Mouse (Mus musculus) fibroblast of lung, adult 2 months (primary cell): Measurements from ENCODE around the gene Pde2a.
"Not testable (repeated sequence)": the region's sequence is repeated elsewhere in the genome, so short reads cannot be mapped to it uniquely, and the experiment has no call there.

ENCODE experiments used
- DNase-seq: peaks from one replicate; pipeline ENCODE4 v3.0.0-alpha.2; 2011; ENCODE audit warnings: low read depth

Gene Pde2a

DNA sequence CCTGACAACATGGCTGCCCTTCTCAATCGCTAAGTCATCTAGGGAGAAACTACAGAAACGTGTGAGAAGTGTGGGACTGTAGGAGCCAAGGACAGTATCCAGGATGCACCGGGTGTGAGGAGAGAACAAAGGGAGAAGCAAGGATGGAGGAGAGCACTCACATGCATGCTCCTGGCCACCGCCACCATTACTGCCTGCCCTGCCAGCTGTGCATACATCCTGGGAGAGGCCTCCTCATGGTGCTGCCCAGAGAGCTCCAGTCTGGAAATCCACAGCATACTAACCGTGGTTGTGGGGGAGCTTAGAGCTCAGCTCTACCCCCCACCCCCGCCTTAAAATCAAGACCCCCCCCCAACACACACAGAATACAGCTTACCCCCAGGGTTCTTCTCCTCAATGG is 93.3 kb downstream of the Pde2a start:
- DNase-seq, result no peak

DNA sequence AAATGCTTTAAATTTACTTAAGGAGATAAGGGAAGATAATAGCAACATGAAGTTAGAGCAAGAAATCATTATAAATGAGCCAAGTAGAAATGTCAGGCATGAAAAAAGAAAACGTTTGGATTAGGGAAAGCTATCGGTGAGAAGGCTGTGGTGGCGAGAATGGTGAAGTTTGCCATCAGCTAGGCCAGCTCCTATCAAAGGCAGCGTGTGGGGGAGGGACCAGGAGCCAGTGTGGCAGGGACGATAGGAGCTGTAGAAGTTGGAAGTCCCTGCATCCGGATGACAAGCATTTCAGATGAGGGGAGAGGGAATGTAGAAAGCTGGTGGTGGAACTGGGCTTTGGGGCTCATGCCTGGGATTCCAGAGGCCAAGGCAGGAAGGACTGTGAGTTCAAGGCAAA is 93.8 kb downstream of the Pde2a start:
- DNase-seq, result no peak

DNA sequence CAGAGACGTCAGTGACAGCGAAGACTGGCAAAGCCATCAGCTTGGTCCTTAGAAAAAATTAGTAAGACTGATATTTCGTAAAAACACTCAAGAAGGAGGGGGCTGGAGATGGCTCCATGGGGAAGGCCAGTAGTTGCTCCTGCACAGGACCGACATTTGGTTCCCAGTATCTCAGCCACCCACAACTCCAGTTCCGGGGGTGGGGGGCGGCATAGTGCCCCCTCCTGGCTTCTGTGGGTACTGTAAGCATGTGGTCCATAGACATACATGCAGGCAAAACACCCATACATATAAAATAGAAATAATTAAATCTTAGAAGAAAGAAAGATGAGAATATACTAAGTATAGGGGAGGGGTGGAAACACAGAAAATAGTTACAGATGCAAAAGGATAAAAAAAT is 95.0 kb downstream of the Pde2a start:
- DNase-seq, result no peak

DNA sequence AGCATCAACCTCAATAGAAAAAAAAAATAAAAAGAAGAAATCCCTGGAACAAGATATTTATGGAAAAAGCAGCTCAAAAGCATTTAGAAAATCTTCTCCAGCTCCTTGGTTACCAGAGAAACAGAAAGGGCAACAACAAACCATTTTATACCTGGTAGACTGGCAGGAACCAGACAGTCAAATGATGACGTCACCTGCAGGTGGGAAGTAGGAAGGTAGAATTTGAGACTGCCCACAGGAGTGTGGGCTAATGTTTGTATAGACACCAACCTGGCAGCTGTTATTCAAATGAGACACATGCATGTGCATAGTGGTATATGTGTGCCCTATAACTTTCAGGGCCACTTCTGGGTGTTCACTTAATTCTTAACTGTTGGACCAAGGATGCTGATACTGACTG is 100.2 kb downstream of the Pde2a start:
- no peak for DNase-seq

DNA sequence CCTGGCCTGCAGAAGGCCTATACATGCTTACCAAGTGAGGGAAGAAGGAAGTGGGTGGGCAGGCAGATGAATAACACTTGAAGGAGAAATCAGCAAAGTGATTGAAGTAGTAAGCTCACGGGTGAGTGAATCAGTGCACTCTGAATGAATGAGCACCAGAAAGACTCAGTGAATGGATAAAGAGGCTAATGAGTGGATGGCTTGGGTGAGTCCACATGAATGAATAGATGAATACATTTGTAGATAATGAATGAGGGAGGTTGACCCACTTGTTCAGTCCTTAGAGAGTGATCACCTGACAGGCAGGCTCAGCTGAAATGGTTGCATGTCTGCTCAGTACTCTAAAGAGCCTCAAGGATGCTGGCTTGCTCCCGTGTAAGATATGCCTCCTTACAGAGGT is 101.7 kb downstream of the Pde2a start:
- no peak for DNase-seq

DNA sequence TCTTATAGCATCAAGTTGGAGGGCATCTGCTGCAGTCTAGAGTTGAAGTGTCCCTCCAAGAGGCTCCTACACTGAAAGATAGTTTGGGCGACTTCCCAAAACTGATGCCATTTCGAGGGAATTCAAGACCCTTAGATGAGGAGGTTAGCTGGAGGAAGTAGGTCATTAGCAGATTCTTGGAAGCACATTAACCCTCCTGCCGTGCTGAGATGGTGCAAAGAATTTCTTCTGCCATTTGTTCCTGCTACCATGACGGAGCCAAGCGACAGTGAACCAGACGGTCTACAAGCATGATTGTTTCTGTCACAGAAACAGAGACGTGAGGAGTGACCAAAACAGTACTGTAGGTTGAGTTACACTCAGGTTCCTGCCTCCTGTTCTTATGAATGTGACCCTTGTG is 105.0 kb downstream of the Pde2a start:
- no peak for DNase-seq

DNA sequence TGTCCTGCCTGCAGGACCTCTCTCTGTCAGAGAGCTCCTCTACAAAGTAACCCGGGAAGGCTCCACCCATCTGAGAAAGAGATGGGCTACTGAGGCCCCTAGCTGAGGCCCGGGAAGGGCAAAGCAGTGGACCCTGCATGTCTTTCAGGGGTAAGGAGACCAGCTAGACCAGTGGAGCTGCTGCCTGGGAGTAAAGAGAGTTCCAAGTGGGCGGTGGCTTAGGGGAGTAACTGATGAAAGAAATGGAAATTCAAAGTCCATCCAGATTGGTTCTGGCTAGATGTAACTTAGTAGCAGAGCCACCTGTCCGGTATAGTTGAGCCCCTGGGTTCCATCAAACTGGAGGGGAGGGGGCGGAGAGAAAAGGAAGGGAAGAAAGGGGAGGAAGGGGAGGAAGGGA is 112.9 kb downstream of the Pde2a start:
- DNase-seq, result no peak

DNA sequence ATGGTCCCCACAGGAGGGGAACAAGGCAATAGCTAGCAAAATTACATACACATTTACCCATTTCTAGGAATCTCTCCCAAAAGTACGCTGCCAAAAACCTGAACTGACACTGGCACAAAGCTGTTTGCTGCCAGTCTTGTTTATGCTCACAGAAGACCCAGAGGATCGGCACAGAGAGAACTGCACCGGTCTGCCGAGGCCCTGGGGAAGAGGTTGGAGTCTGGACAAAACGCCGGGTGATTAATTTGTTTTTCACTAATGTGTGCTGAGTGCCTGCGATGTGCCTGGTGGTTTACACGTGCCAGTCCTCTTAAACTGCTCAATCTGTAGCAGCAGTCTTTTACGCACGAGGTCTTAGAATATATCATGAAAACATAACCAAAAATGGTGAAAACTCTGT is 113.6 kb downstream of the Pde2a start:
- DNase-seq, result no peak

DNA sequence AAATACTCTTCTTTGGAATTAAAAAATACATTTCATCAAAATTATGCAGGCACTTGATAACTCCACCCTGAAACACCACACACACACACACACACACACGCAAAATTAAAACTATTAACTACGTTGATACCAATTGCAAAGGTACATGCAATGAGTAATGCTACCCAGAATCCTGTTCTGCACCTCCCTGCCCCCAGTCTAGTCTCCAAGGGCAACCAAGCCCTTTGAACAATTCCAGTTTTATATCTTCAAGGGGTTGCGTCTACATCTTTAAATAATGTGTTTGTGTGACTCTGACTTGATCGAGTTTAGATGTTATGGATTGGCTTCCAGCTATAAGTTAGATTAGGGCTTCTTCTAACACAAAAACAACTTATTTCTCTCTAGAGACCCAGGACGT is 114.0 kb downstream of the Pde2a start:
- DNase-seq, result no peak

DNA sequence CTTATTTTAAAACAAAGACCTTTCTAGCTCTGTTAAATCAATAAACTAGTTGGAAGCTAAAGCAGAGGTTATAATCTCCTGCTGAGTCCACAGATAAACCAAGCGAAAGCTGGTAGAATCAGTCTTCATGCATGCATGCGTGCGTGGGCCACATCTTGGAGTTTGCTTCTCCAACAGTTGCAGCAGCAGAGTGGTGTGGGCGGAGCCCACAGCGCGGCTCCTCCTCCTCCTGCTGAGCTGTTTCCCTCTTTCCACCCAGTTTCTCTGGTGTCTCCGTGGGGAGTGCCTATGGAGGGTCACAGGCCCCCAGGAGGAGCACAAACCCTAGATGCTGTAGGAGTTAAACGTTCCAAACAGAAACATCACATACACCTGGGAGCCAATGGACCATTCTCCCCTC is 116.0 kb downstream of the Pde2a start:
- DNase-seq, result no peak

DNA sequence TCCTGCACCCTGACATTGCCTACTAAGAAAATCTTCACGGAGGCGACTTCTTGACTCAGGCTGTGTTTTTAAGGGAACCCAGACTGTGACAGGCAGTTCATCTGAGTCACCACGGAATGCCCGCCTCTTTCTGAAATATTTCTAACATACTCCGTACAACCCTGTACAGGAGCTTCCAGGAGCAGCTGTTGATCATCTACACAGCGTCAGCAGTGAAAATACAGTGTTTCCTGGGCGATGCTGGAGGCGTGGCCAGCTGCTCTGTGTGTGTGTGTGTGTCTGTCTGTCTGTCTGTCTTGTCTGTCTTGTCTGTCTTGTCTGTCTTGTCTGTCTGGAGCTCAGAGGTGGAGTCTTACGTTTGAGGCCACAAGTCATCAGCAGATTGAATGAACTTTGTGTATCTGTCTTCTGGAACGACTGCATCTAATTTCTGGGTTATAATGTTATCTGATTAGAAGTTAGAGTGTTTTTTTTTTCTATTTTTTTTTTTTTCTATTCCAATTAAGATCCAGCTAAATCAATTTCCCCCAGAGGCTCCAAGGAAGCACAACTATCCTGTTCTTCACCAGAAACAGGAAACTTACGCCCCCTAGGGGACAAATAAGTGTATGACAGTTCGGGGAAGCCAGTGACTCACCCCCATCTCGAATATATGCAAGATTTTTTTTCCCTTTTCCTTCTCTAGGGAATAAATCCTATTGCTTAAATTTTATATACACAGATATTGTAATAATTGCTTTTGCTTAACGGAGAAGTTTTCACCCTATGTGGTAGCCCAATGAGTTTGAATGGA is 116.8 kb downstream of the Pde2a start:
- DNase-seq, result no peak

DNA sequence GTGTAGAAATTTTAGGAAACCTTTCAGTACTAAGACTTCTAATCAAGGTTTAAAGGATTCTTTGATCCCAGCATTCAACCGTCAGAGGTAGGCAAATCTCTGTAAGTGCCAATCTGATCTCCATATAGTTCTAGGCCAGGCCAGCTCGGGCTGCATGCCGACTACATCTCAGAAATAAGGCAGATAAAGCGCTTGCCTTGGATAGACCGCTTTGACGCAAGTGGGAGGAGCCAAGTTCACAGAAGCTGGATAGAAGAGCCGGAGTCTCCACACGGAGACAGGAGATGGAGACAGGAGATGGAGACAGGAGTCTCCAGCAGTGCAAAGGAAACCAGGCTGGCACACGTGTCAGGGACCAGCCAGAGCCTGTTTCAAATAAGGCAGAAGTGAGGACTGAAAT is 118.3 kb downstream of the Pde2a start:
- no peak for DNase-seq

DNA sequence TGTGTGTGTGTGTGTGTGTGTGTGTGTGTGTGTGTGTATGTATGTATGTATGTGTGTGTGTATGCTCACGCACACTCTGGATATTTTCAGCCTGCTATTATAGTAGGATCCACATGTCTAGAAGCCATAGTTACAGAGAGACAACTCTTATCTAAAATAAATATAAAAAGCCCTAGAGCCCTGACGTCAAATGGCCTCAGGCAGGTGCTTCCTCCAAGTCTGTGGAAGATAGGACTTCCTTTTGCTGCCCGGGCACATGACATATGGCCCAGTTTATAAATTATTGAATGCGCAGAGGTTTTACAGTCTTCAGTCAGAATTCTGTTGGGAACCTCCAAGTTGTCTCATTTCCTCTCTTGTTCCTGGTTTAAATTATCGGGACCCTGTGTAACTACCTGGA is 119.2 kb downstream of the Pde2a start:
- DNase-seq, result no peak

DNA sequence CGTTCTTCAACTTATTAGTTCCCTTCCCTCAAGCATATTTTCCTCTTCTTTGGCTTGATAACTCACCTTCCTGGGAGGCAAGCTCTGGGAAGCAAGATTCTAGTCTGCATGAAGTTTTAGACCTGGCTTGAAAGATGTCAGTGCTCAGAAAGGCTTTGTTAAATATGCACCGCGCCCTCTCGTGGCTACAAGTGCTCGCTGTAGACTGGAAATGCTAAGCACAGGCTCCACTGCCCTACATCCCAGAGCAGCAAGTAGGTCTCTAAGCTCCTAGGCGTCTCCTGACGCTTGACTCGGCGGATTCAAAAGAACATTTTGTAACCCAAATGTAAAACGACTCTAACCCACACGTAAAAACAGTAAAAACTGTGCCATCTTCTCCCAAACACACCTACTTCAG is 119.6 kb downstream of the Pde2a start:
- DNase-seq, result peak; percentile 44

DNA sequence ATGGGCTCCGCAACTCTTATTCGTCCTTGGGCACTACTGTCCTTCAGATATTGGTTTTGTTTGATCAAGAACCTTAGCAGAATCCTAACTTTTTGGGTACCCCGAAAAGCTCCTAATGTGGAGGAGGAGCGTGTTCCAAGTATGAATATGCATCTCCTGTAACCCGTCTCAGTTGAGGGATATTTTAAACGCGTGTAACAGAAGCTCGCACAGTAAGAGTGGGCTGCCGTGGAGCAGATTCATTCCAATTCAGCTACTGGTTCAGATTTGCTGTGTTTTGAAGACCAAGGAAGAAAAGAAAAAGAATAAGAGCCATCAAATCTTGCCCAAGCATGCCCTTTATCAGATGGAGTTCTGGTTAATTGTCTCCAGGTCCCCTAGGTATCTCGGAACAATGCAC is 120.2 kb downstream of the Pde2a start:
- no peak for DNase-seq

DNA sequence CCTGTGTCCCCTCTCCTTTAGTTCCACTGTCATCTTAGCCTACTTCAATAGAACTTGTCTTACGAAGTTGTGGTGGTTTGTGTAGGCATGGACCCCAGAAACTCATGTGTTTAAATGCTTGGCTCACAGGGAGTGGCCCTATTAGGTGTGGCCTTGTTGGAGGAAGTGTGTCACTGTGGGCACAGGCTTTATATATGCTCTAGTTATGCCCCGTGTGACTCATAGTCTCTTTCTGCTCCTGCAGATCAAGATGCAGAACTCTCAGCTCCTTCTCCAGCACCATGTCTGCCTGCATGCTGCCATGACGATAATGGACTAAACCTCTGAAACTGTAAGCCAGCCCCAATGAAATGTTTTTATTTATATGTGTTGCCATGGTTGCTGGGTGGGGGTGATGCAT is 126.2 kb downstream of the Pde2a start:
- no peak for DNase-seq

DNA sequence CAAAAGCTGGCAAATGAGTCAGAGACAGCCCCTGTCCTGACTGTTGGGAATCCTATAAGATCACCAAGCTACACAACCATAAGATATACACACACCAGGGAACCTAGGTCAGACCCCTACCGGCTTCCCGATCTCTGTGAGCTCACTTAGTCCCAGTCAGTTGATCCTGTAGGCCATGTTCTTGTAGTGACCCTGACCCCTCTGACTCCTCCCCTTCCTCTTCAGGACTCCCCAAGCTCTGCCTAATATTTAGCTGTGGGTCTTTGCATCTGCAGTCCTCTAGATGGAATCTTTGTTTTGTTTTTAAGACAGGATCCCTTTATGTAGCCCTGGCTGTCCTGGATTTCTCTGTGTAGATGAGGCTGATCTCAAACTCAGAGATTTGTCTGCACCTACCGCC is 127.8 kb downstream of the Pde2a start:
- DNase-seq, result no peak

DNA sequence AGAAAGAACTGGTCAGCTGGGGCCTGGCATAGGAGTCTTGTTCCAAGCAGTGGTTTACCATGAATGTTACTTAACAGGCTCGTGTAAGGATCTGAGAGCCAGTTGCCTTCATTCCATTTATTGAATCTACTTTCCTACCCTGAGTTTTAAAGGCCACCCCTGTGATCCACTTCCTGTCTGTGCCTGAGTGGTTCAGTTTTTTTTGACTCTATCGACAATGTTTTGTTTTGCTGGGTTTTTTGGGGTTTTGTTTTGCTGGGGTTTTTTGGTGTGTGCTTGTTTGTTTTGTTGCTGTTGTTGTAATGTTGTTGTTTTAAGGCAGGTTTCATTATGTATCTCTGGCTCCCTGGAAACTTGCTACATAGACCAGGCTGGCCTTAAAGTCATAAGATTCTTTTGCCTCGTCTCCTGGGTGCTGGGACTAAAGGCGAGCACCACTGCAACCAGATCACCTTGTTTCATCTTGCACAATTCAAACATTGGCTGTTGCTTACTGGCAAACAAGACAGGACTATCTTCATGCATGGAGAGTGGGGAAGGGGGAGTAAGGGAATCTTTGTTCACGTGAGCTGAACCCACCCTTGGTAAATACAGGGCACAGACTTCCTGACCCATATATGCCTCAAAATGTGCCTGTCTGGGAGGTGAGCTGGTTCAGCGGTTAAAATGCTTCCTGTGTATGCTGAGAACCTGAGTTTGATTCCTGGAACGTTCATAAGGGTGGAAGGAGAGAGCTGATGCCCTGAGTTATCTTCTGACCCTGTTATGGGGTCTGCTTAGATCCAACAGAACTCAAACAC is 129.4 kb downstream of the Pde2a start:
- no peak for DNase-seq

DNA sequence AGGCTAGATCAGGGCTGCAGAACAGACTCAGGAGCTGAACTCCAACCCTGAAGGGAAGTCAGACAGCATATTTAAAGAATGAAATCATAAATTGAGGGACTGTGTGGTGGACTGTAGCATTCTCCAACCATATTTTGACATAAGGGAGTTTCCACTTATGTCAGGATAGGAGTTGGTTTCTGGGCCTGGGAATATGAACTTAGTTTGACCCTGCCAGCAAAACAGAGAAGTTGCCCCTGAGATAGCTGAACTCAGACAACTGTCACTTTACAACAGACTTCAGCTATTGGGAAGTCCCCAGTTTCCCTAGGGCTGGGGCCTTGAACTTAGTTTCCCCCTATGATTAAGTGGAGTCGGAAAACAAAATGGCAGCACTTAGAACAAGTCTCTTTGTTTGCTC is 130.0 kb downstream of the Pde2a start:
- DNase-seq, result no peak

DNA sequence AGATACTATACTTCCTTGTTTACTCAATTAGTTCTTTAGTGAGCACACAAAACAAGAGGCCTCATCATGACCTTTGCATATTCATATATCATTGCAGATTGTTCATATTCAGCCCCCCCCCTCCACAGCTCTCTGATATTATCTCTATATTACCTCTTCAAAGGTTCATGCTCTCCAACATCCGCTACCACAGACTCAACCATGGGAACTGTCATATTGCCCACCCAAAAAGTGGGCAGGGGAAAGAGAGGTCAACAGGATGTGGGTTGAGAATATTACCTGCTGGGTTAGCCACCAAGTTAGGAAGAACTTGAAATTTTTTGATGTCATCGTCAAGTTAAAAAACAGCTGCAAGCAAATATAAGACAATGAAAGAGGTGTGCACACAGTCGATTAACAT is 134.0 kb downstream of the Pde2a start:
- DNase-seq, result not testable (repeated sequence)

DNA sequence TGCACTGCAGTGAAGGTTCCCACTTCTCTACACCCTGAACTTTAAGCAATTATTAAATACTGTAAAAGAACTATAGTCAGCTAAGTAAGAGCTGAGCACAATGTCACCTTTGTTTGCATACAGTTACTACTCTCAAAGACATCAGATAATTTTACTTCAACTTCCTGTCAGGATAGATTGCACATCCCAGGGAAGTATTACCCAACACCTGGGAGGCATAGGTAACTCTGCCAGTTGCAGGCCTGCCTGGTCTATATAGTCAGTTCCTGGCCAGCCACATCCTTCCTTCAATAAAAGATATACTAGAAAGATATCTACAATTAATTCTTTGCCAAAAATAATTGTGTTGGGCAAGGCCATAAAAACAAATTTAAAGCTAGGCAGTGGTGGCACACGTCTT is 135.9 kb downstream of the Pde2a start:
- DNase-seq, result no peak

DNA sequence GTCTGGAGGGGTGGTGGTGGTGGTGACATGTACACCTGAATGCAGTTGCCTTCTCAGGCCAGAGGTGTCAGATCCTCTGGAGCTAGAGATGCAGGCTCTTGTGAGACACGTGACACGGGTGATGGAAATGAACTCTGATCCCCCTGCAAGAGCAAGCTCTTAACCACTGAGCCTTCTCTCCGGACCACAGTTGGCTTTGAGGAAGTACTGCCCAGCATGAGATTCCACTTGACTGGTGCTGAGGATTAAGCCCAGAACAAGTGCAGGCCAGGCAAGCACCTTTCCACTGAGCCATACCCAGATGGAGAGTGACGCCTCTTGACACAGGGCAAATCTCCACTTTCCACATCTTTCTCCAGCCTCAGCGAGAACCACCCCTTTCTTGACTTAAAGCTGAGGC is 137.9 kb downstream of the Pde2a start:
- DNase-seq, result not testable (repeated sequence)
